In the genomic region with DNA sequence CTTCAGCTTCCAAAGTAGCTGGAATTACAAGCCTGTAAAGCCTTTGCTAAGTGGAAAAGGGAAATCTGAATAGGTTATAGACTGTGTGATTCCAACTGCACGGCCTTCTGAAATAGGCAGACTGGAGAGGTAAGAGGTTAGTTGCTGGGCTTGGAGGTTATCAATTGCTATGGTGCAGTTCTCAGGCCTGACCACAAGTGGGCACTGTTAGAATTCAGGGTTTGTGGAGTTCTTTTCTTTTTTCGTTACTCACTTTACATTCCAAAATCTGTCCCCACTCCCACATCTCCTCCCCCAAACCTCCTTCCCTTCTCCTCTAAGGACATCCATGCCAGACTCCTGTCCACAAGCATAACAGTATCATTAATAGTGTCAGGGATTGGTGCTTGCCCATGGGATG, we compare ENCODE assay signal across 9 mouse cellular contexts. TPM values are rescaled to one million over a fixed set of nuclear protein-coding genes. Genes with fewer than 3 reads are reported as not detected.
DNase-seq lines count a peak whose midpoint lies in the region; ATAC-seq lines count a peak whose summit lies in the region.
"Had no signal": no experiment of that assay in that cellular context is flagged by ENCODE, and none has a peak within 500 bp of the region (broad histone marks: within the 10 kb centered on the region; RNA-seq: fewer than 3 reads in every experiment).

No protein-coding gene starts in this region.

- DNase-seq in heart, adult 11 months = peak; percentile 84
- DNase-seq in right cerebral cortex, postnatal 10 days (ENCODE audit: low spot score in 2 of 2) = peak; percentile 49
- no peak for DNase-seq in right cerebral cortex, postnatal 25 days
- peak; percentile 25 to 44 for DNase-seq in adrenal gland, postnatal 36 days
- DNase-seq in naive thymus-derived CD4-positive, alpha-beta T cell, adult 2 months (ENCODE audit: low read depth) = peak; percentile 80
- DNase-seq in ovary, postnatal 10 days (ENCODE audit: low spot score) = no peak

- no peak overlapping the region for H3K9ac ChIP-seq in heart, embryonic 12.5 days

- H3K4me3 ChIP-seq in heart, embryonic 12.5 days = no peak overlapping the region

- H3K4me2 ChIP-seq in heart, embryonic 12.5 days = no peak overlapping the region

- ATAC-seq in heart, embryonic 12.5 days (ENCODE audit: insufficient number of reproducible peaks, low FRiP score) = no peak
- ATAC-seq in hematopoietic stem cell, adult 5-6 weeks (replicated peaks in 1 of 2; ENCODE audit: insufficient read depth in 1 of 2, low FRiP score in 2 of 2, low TSS enrichment in 1 of 2, low read depth in 1 of 2, poor library complexity in 2 of 2, severe bottlenecking in 2 of 2) = peak; percentile 63 to 68; a peak in 3 of 4 replicates

- no peaks in the 10 kb centered on the region for H3K9me3 ChIP-seq in heart, embryonic 12.5 days (replicated peaks)

- WGBS in heart, embryonic 12.5 days = 30% methylated on average over 2 of the region's 2 CpGs

- no peak overlapping the region for H3K27ac ChIP-seq in heart, embryonic 12.5 days (ENCODE audit: poor library complexity, severe bottlenecking)

- no peaks in the 10 kb centered on the region for H3K27me3 ChIP-seq in heart, embryonic 12.5 days (replicated peaks)

- peaks cover 33% of the 10 kb centered on the region for H3K36me3 ChIP-seq in heart, embryonic 12.5 days

- H3K4me1 ChIP-seq in heart, embryonic 12.5 days (replicated peaks) = peaks cover 5% of the 10 kb centered on the region; the same call in 1 of the 2 replicates

RNA-seq across cellular contexts. Expression of a gene that starts 8.0 kb away (rescaled TPM):
- 759 and 790 TPM in 2 replicates for polyA plus RNA-seq in heart, embryonic 12.5 days (2016; fragmentation: Nextera tagmentation; extraction: Ambion mirVana)
- total RNA-seq in adrenal gland, postnatal 36 days (2021) = 100 to 1,000 TPM; 174 to 216 TPM
- 49.4 and 91.1 TPM in 2 replicates for total RNA-seq in hematopoietic stem cell, adult 5-6 weeks (2017)

RNA-seq across cellular contexts. Expression of a gene that starts 31.6 kb away (rescaled TPM):
- 122 and 126 TPM in 2 replicates for polyA plus RNA-seq in heart, embryonic 12.5 days (2016; fragmentation: Nextera tagmentation; extraction: Ambion mirVana)
- 100 to 1,000 TPM; 181 to 189 TPM for total RNA-seq in adrenal gland, postnatal 36 days (2021)
- total RNA-seq in hematopoietic stem cell, adult 5-6 weeks (2017) = 279 and 439 TPM in 2 replicates

RNA-seq across cellular contexts. Expression of a gene that starts 31.8 kb away (rescaled TPM):
- polyA plus RNA-seq in heart, embryonic 12.5 days (2016; fragmentation: Nextera tagmentation; extraction: Ambion mirVana) = not detected in 2 replicates
- total RNA-seq in adrenal gland, postnatal 36 days (2021) = not detected
- total RNA-seq in hematopoietic stem cell, adult 5-6 weeks (2017) = not detected in 2 replicates
- total RNA-seq: layer of hippocampus, postnatal 25 days had no signal

RNA-seq across cellular contexts. Expression of a gene that starts 34.5 kb away (rescaled TPM):
- polyA plus RNA-seq in heart, embryonic 12.5 days (2016; fragmentation: Nextera tagmentation; extraction: Ambion mirVana) = not detected in 2 replicates
- total RNA-seq in adrenal gland, postnatal 36 days (2021) = not detected
- total RNA-seq in hematopoietic stem cell, adult 5-6 weeks (2017) = not detected in 2 replicates
- total RNA-seq: layer of hippocampus, postnatal 25 days had no signal

RNA-seq across cellular contexts. Expression of a gene that starts 53.1 kb away (rescaled TPM):
- 35.2 and 37.9 TPM in 2 replicates for polyA plus RNA-seq in heart, embryonic 12.5 days (2016; fragmentation: Nextera tagmentation; extraction: Ambion mirVana)
- 10 to 100 TPM; 36.7 to 85.9 TPM for total RNA-seq in adrenal gland, postnatal 36 days (2021)
- total RNA-seq in hematopoietic stem cell, adult 5-6 weeks (2017) = 0.15 and 0.56 TPM in 2 replicates

Comparison
In these comparisons a context has a peak if more than half of its experiments do, and no peak if none do; other contexts are left out.
1. DNase-seq: peak in heart, adult 11 months (single experiment), right cerebral cortex, postnatal 10 days (2 of 2), adrenal gland, postnatal 36 days (2 of 2) and naive thymus-derived CD4-positive, alpha-beta T cell, adult 2 months (single experiment); none in right cerebral cortex, postnatal 25 days (single experiment) and ovary, postnatal 10 days (single experiment).